Mouse (Mus musculus) induced T-regulatory cell, adult 2 months (primary cell): ENCODE measurements around the gene Ltv1.

Experiments
- DNase-seq: peaks from one replicate; pipeline ENCODE4 v3.0.0-alpha.2; 2012; ENCODE audit warnings: low read depth

The Ltv1 gene

DNA sequence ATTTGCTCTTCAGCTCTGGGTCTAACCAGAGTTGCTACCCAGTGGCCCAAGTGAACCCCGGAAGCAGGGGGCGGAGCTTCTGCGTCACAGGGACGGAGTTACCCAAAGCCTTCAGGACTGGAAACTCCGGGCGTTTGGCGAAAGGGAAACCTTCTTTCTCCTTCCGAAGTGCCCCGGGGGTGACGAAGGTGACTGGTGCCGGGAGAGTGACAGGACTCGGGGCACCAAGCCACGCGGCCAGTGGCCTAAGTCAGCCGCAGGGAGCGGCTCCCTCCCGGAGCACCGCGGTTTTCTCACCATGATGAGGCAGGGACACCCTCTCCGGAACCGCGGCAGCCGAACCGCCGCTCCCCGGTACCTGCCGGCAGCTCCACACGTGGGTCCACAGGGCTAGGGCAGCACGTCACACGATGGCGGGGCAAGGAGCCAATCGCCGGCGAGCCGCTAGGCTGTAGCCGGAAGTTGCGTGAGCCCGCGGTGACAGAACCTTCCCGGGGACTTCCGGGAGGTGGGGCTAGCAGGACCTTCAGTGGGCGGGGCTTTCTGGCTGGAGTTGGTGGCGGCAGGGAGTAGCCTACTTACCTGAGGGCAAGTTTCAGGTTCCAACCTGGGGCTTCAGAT is at the start of gene Ltv1:
Ltv1 (minus strand) TSS at position 438 of the 621 bp plus-strand sequence.
- DNase-seq = peak; percentile 98

DNA sequence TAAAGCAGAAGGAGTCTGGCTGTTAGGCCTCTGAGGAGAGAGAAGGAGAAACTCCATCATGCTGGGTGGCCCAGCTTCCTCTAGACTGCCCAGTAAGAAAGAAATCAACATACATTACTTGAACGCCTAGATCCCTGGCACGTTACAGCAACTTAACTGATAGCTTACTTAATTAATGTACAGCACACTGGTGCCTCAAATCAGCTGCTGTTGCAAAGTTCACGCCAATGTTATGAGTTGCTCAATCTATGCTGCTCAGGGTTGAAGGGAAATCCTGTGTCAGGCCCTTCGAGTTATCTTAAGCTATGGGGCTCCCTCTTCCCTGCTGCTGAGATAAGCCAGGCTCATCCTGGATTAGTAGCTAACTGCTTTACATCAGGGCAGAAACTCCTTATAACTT is 47.5 kb upstream of the Ltv1 start:
- no peak for DNase-seq

DNA sequence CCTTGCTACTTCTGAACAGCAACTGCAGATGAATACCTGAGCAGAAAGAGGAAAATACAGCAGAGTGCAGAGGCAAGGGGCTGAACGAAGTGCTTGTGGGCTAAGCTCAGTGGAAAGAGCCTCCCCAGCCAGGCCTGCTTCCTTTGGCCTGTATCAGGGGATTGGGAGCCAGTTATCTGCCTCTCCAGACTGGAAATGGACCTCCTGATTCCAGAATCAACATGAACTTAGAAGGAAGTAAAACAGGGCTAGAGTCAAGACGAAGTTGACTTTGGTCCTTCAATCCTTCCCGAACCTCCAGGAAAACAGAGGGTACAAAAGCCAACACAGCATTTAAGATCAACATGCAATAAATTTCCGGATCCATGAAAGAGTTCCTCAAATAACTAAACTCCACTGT is 45.2 kb upstream of the Ltv1 start:
- DNase-seq = no peak

DNA sequence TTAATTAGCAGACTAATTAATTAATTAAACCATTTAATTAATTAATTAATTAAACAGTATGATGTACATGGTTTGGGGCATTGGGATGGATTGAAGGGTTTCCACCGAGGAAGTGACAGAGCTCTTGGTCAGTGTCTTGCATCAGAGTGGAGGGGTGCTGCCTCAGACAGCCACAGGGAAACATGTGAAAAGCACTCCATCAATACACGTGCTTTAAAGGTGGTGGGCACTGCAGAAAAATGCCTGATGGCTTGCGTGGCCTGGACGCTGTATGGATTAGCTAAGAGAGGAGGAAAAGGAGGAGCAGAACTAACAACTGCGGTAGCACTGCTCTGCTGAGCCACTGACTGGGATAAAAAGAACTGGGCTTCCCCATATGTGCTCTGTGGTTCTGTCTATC is 43.9 kb upstream of the Ltv1 start:
- DNase-seq = no peak

- DNase-seq = no peak
These were observed 41.5 kb upstream of the Ltv1 start for GRCm38 (mm10) chr10:13234503-13234902.

DNA sequence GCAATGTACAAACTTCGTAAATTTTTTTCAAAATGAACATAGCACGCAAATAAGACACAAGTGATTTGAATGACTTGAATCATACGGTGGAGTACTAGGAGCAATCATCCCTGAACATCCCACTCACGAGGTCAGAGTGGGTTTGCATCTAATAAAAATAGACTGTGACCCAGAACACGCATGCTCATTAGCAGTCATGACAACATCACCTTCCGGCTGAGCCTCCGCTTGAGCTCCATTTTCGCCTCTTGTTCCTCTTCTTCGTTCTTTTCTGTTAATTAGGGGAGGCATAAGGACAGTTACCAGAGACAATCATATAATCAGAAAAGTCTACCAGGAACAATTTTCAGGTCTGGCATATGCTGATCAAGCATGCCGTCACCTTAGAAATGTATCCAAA is 41.0 kb upstream of the Ltv1 start:
- DNase-seq = no peak

DNA sequence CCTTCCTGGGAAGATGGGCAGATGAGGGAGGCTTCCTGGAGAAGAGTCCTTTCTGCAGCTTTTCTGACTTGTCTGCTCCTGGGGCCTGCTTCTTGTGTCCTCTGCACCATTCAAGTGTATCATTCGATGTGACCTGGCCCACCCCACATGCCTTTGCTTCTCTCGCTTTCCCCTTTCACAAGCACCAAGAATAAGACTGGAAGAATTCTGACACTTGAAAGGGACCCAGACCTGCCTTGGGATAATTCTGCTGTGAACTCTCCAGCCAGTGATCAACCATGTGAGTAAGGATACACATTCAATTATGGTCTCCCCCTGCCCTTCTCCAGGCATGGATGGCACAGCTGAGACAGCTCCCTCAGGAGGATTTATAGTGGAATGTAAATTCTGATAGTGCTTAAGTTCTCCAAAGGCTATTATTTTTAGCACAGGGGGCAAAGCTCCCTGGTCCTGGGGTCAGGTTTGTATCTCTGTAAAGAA is 40.2 kb upstream of the Ltv1 start:
- DNase-seq = no peak

- no peak for DNase-seq
These were observed 39.6 kb upstream of the Ltv1 start for GRCm38 (mm10) chr10:13232443-13233142.

DNA sequence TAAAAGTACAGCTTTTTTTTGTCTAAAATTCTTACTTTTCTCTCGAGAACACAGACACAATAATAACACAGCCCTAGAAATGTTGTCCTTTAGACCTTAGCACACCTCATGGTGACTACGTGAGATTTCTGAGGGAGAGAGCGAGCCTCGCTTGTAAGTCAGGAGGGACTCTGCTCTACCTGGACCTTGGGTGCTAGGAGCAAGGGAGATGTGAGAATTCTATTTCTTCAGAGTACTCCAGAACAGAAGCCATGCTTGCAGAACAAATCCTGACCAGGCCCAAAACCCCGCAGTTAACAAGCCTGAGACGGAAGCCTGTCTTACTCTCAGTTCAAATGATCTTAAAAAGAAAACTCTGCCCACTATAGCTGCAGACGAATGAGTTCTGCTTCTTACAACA is 37.7 kb upstream of the Ltv1 start:
- DNase-seq = no peak

DNA sequence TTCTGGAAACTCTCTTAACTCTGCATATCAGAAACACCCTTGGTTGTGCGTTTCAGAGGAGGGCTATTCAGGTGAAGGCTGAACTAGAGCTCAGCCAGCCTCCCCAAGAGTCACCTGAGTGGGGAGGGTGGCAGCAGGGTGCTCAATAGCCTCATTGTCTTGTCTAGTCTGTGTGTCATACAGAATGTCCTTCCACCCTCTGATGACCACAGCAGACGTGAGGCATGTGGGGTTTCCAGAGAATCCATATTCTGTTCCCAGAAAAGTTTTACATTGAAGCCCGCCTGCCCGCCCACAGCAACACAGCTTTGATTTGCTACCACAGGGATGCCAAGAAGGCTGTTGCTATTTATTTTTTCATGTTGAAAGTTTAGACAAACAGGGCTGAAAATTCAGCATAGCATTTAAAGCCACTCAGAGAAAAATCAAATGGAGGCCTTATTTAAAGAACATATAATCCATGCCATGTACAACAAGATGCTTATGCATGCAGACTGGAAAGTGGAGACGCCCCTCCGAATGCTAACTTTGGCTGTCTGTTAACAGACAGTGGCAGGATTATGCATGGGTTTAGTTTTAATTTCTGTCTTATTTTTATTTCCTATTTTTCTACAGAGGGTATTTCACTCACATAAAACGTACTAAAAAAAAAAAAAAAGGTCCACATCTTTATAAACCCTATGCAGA is 32.6 kb upstream of the Ltv1 start:
- DNase-seq = no peak

GRCm38 (mm10) chr10:13222135-13222534 is 29.2 kb upstream of the Ltv1 start:
- no peak for DNase-seq

DNA sequence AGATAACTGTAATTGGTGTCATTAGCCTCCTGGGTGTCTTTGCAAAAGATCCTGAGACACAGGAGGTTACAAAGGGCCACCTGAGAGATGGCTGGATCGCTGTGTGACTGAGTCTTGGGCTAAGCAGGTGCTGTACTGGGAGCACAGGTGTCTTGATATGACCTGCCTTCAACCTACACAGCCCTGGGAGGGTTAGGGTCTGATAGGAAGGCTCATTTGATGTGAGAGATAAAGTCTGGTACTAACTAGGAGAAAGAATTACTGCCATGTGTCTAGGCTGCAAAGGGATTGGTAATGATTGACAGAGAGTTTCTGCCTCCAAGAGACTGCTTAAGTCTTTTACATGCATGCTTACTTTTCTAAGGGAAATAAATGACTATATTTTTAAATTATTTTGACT is 27.1 kb upstream of the Ltv1 start:
- no peak for DNase-seq

GRCm38 (mm10) chr10:13213956-13214355 is 21.0 kb upstream of the Ltv1 start:
- no peak for DNase-seq

- DNase-seq = no peak
These were observed 19.9 kb upstream of the Ltv1 start for GRCm38 (mm10) chr10:13212829-13213228.

DNA sequence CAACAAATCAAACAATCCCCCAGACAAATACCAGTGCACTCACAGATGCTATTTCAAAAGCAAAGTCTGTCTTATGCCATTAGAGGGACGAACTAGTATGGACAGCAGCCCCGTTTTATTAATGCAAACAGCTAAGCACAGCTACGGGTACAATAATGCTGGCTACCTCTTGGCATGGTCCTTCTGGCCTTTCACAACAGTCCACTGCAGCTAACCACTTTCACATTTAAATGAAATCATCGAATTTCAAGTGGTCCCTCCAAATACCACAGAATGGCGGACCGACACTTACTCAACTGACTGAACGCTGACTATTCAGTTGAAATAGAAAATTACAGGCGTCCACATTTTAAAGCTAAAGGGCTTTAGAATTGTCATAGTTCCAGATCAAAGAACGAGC is 19.4 kb upstream of the Ltv1 start:
- DNase-seq = no peak

DNA sequence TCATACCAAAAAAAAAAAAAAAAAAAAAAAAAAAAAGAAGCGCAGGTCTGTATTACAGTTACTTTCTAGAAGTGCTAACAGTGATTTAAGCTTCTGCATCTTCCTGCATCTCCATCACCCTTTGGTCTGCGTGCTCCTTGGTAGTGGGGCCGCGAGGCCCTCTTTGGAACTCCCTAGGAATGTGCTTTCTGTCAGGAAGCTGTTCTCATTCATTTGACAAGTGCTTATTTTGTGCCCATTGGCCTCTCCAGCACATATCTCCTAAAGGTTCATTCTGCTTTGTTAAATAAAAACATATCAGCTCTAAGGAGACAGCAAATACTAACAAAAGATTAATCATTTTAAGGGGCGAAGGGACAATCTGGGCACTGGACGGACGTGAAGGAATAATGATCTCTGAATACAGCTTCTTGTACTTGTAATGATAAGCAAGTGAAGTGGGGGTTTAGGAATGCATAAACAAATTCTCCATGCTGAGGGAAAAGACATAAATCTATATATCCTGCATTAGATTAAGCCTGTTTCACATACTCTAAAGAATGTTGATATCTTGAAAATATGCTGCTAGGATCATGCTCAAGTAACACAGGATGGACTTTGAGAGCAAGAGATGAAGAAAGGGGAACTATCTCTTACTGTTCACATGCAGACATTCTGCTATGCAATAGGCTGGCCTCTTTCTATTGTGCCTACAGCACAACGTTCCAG is 17.1 kb upstream of the Ltv1 start:
- DNase-seq = no peak

GRCm38 (mm10) chr10:13209506-13209905 is 16.5 kb upstream of the Ltv1 start:
- no peak for DNase-seq

- no peak for DNase-seq
These were observed 16.1 kb upstream of the Ltv1 start for GRCm38 (mm10) chr10:13209061-13209460.

DNA sequence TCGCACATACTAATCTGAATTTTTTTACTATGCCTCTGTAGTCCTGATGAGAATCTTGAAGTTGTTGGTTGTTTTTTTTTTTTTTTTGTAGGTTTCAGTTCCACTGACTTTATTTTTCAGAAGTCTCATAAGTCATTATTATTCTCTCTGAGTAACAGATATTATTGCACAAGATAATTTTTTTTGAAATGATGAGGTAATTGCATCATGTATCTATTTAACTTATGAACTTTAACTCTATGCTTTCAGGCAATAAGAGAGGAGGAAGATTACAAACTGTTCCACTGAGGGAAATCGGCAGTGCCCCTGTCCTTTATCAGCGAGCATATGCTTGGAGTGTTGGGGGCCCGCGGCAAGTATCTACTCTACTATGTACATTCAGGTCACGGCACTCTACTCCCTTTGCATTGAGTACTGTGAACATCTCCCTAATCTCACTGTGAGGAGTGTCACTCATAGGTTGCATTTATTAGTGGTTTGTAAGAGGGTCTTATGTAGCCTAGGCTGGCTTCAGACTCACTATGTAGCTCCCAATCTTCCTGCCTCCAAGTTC is 8.8 kb upstream of the Ltv1 start:
- DNase-seq = no peak

DNA sequence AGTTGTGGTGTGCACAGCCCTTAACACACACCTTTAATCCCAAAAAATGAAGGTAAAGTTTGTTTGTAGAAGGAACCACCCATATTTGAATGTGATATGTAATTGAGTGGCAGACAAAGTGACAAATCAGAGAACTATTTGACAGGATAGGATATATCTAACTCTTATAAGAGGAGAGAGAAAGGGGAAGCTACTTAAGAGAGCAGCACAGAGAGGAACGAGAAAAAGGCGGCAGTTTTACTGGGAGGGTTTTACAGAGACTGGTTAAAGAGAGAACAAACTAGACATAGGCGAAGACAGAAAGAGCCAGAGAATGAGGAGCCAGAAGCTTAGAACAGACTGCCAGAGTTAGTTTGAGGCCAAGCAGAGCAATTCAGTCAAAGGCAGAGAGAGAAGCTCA is 7.9 kb upstream of the Ltv1 start:
- no peak for DNase-seq

GRCm38 (mm10) chr10:13199234-13199633 is 6.3 kb upstream of the Ltv1 start:
- DNase-seq = no peak

DNA sequence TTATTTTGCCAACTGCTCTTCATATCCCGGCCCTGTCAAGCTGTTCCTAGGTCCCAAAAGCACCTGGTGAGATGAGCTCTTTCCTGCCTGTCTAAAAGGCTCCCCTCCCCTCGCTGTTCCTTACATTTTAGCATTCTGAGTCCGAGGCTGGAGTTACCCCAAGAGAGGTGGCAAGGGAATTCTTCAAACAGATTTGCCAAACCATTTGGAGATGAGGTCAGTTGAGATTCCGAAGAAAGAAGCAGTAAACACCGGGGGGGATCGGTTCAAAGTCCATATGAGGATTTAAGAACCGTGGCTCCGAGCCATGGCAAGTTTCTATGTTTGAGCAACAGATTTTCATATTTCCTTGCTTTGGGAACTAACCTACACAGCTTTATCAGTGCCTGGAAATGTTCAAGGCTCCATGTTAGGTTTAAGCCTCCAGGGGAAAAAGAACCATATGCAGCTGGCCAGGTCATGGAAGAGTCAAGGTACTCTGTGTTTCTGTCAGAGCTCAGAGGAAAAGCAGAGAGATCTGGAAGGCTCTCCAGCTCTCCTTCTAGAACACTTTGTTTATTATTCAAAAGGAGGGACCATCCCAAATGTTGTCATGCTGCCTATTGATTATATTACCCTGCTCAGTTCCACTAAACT is 4.0 kb upstream of the Ltv1 start:
- no peak for DNase-seq
